Mouse (Mus musculus) erythroblast, embryonic 14.5 days (primary cell): ENCODE results near the gene Cep95. TPM values are rescaled to one million over a fixed set of nuclear protein-coding genes. Genes with fewer than 3 reads are reported as not detected.

ENCODE experiments used
- H3K27me3 ChIP-seq: 2 replicates; pipeline ENCODE4 v1.6.1; 2012; ENCODE audit warnings: inconsistent platforms; ENCODE audit not compliant: control insufficient read depth
- H3K36me3 ChIP-seq: 2 replicates; pipeline ENCODE4 v1.6.1; 2012; ENCODE audit warnings: mild to moderate bottlenecking, inconsistent platforms; ENCODE audit not compliant: control insufficient read depth
- H3K4me1 ChIP-seq: 2 replicates; pipeline ENCODE4 v1.6.1; 2012; ENCODE audit warnings: inconsistent platforms; ENCODE audit not compliant: control insufficient read depth
- H3K4me3 ChIP-seq: replicated peaks from 2 replicates; pipeline ENCODE3; 2012; ENCODE audit warnings: moderate library complexity, mild to moderate bottlenecking, inconsistent platforms
- H3K9me3 ChIP-seq: 2 replicates; pipeline ENCODE4 v1.6.1; 2012; ENCODE audit warnings: low read length, inconsistent platforms, mixed read lengths; ENCODE audit not compliant: control insufficient read depth
- GATA1 ChIP-seq: IDR thresholded peaks from 2 replicates; pipeline ENCODE4 v1.6.1; 2012; ENCODE audit warnings: low read length, inconsistent platforms, mixed read lengths
- TAL1 ChIP-seq: IDR thresholded peaks from 3 replicates; pipeline ENCODE4 v1.6.1; 2012; ENCODE audit warnings: low read length, inconsistent platforms, mixed read lengths
- polyA plus RNA-seq: library from polyadenylated mRNA; stranded (reverse); fragments of >175 nt; gene quantifications from 2 replicates; pipeline ENCODE4 v1.2.3, GENCODE M21; 2012

Gene Cep95
- polyA plus RNA-seq, 1 experiment = 0.58 TPM

GRCm38 (mm10) chr11:106817808-106818207, 28.8 kb downstream of the Cep95 start:
- no peak for TF ChIP-seq TAL1
- no peak for TF ChIP-seq GATA1
- Histone ChIP-seq H3K4me3 (no peak overlapping the region), H3K27me3 (no peaks in the 10 kb centered on the region), H3K36me3 (peaks cover 94% of the 10 kb centered on the region), H3K9me3 (no peaks in the 10 kb centered on the region), H3K4me1 (no peaks in the 10 kb centered on the region)

DNA sequence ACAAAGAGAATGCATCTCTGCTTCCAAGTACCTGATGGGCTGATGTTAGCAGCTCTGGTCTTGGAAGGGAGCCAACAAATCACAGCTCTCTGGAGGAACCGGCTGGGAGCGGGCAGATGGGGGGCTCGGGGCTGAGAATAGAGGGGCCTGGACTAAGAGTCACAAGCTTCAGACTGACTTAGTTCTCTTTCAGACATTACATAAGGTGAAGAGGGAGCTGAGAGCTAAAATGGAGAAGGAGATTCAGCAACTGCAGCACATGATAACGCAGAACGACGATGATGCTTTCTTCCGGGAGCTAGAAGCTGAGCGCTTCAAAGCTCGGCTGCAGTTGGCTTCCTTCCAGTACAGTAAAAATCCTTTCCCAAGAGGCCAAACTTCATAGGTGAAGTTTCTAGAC, 29.3 kb downstream of the Cep95 start:
- Histone ChIP-seq H3K4me1 (no peaks in the 10 kb centered on the region), H3K36me3 (peaks cover 93% of the 10 kb centered on the region), H3K27me3 (no peaks in the 10 kb centered on the region), H3K4me3 (no peak overlapping the region), H3K9me3 (no peaks in the 10 kb centered on the region)
- TF ChIP-seq TAL1 = no peak
- no peak for TF ChIP-seq GATA1

- TF ChIP-seq TAL1 (no peak), GATA1 (no peak)
- H3K27me3 ChIP-seq = no peaks in the 10 kb centered on the region
- no peak overlapping the region for H3K4me3 ChIP-seq
- no peaks in the 10 kb centered on the region for H3K4me1 ChIP-seq
- no peaks in the 10 kb centered on the region for H3K9me3 ChIP-seq
- peaks cover 90% of the 10 kb centered on the region for H3K36me3 ChIP-seq
These were observed 30.5 kb downstream of the Cep95 start for GRCm38 (mm10) chr11:106819595-106819994.

DNA sequence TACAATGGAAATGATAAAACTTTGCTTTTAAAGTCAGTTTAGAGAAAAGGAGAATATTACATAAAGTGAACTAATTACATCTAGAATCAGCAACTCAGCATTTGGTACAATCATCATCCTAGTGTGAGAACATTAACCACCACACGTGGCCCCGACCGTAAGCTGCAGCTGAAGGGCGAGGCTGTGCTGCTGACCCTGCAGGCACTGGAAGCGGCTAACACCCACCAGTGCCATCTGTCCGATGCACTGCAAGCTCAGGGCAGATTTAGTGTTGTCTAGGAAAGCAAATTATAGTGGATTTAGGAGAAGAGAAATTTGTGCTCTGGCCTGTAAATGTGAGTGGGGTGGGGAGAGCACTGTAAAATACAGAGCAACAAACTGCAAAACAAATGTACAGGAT, 31.2 kb downstream of the Cep95 start:
- no peaks in the 10 kb centered on the region for H3K4me1 ChIP-seq
- no peak overlapping the region for H3K4me3 ChIP-seq
- H3K9me3 ChIP-seq = no peaks in the 10 kb centered on the region
- no peak for TF ChIP-seq TAL1
- no peak for TF ChIP-seq GATA1
- H3K36me3 ChIP-seq = peaks cover 85% of the 10 kb centered on the region
- H3K27me3 ChIP-seq = no peaks in the 10 kb centered on the region

DNA sequence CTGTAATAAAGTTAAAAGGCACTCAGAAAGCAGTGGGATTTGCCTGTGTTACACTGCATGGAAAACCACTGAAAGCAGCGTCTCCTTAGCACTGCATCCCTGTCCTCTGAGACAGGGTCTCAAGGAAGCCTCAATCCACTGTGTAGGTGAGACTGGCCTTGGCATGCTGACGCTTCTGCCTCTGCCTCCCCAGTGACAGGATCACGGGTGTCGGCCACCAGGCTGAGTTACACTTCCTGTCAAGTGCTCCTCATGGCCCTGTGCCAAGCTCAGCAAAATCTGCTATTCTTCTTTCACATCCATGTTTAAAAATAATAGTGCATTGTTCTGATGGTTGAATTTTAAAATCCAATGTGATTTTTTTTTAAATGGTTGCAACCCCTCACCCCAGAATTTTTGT, 31.9 kb downstream of the Cep95 start:
- Histone ChIP-seq H3K27me3 (no peaks in the 10 kb centered on the region), H3K36me3 (peaks cover 78% of the 10 kb centered on the region), H3K9me3 (no peaks in the 10 kb centered on the region), H3K4me1 (no peaks in the 10 kb centered on the region), H3K4me3 (no peak overlapping the region)
- TF ChIP-seq TAL1 (no peak), GATA1 (no peak)

GRCm38 (mm10) chr11:106821397-106821796, 32.3 kb downstream of the Cep95 start:
- no peak overlapping the region for H3K4me3 ChIP-seq
- no peak for TF ChIP-seq TAL1
- TF ChIP-seq GATA1 = no peak
- no peaks in the 10 kb centered on the region for H3K4me1 ChIP-seq
- no peaks in the 10 kb centered on the region for H3K9me3 ChIP-seq
- H3K36me3 ChIP-seq = peaks cover 77% of the 10 kb centered on the region
- H3K27me3 ChIP-seq = no peaks in the 10 kb centered on the region

DNA sequence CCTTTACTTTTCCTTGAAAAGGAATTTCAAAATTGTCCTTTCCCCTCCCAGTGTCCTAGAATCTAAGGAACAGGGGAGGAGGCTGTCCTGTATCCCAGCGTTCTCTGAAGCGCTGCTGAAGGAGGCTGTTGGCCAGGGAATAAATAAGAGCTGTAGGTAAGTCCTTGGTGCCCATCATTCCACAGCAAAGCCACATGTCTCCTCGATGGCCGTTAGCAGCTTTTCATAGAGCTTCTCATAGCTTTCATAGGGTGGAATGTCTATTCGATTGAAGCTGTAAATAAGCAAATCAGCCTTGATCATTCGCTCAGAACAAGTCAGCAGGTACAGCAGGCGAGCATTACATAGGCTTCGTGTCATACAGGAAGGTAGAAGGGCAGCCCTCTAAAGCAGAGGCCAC, 33.4 kb downstream of the Cep95 start:
- H3K27me3 ChIP-seq = no peaks in the 10 kb centered on the region
- no peaks in the 10 kb centered on the region for H3K9me3 ChIP-seq
- no peak overlapping the region for H3K4me3 ChIP-seq
- TF ChIP-seq GATA1 = no peak
- TF ChIP-seq TAL1 = no peak
- no peaks in the 10 kb centered on the region for H3K4me1 ChIP-seq
- peaks cover 72% of the 10 kb centered on the region for H3K36me3 ChIP-seq

GRCm38 (mm10) chr11:106822911-106823310, 33.9 kb downstream of the Cep95 start:
- H3K4me3 ChIP-seq = no peak overlapping the region
- TF ChIP-seq TAL1 = no peak
- no peak for TF ChIP-seq GATA1
- H3K9me3 ChIP-seq = no peaks in the 10 kb centered on the region
- H3K36me3 ChIP-seq = peaks cover 70% of the 10 kb centered on the region
- no peaks in the 10 kb centered on the region for H3K27me3 ChIP-seq
- H3K4me1 ChIP-seq = no peaks in the 10 kb centered on the region

GRCm38 (mm10) chr11:106823741-106824140, 34.7 kb downstream of the Cep95 start:
- H3K27me3 ChIP-seq = no peaks in the 10 kb centered on the region
- H3K4me3 ChIP-seq = no peak overlapping the region
- H3K4me1 ChIP-seq = no peaks in the 10 kb centered on the region
- peaks cover 68% of the 10 kb centered on the region for H3K36me3 ChIP-seq
- TF ChIP-seq TAL1 (no peak), GATA1 (no peak)
- no peaks in the 10 kb centered on the region for H3K9me3 ChIP-seq

GRCm38 (mm10) chr11:106824403-106824802, 35.4 kb downstream of the Cep95 start:
- TF ChIP-seq TAL1 = no peak
- no peak for TF ChIP-seq GATA1
- no peak overlapping the region for H3K4me3 ChIP-seq
- peaks cover 64% of the 10 kb centered on the region for H3K36me3 ChIP-seq
- H3K9me3 ChIP-seq = no peaks in the 10 kb centered on the region
- no peaks in the 10 kb centered on the region for H3K4me1 ChIP-seq
- H3K27me3 ChIP-seq = no peaks in the 10 kb centered on the region
